ENCODE assay signal across 8 mouse cellular contexts in the genomic region with DNA sequence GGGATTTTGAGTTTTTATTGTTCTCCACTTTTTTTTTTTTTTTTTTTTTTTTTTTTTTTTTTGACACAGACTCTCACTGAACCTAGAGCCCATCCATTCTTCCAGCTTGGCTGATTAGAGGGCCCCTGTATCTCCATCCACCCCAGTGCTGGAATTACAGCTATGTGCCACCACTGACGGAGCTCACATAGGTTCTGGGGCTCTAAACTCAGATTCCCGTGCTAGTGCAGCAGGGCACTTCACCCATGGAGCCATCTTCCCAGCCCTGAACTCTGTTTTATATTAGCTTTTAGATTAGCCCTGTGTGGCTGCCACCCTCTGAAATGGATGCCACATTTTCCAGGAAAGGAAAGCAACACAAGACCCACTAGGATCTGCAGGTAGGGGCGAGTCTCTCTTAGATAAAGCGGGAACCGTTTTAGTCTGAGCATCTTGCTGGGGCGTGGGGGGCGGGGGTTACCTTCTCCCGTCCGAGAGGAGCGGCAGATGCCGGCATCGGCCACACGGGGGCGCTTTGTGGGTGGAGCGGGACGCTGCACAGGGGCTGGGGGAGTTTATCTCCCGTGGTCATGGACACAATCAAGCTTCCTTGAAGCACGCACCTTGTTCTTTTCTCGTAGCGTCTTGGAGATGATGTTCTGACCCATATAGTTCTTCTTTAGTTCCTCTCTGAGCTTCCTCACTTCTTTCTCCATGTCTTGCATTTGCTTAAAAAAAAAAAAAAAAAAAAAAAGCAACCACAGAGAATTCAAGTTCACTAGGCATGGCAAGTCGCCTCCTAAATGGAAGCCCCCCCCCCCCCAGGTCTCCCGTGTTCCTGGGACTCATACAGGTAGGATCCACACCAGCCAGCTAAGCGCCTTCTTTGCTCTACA. TPM values are rescaled to one million over a fixed set of nuclear protein-coding genes. Genes with fewer than 3 reads are reported as not detected.
DNase-seq lines count a peak whose midpoint lies in the region; ATAC-seq lines count a peak whose summit lies in the region.

No protein-coding gene starts in this region.

- WGBS in embryonic facial prominence, embryonic 10.5 days: 11% methylated on average over 23 of the region's 23 CpGs
- WGBS in hindbrain, embryonic 12.5 days: 13% methylated on average over 23 of the region's 23 CpGs
- 12% methylated on average over 23 of the region's 23 CpGs for WGBS in neural tube, embryonic 12.5 days

- no peaks in the 10 kb centered on the region for H3K36me3 ChIP-seq in embryonic facial prominence, embryonic 10.5 days (replicated peaks)
- no peaks in the 10 kb centered on the region for H3K36me3 ChIP-seq in hindbrain, embryonic 12.5 days
- H3K36me3 ChIP-seq in neural tube, embryonic 12.5 days: no peaks in the 10 kb centered on the region

- no peak overlapping the region for H3K4me3 ChIP-seq in embryonic facial prominence, embryonic 10.5 days
- H3K4me3 ChIP-seq in hindbrain, embryonic 12.5 days: no peak overlapping the region
- H3K4me3 ChIP-seq in neural tube, embryonic 12.5 days: no peak overlapping the region

- 0 out of 2 replicates have a peak, but pooled peaks cover 3% of the 10 kb centered on the region for H3K27me3 ChIP-seq in embryonic facial prominence, embryonic 10.5 days (replicated peaks; ENCODE audit: low read depth, poor library complexity, severe bottlenecking)
- H3K27me3 ChIP-seq in hindbrain, embryonic 12.5 days: 0 out of 2 replicates have a peak, but pooled peaks cover 2% of the 10 kb centered on the region
- H3K27me3 ChIP-seq in neural tube, embryonic 12.5 days (replicated peaks): no peaks in the 10 kb centered on the region; the same call in 1 of the 2 replicates

- H3K27ac ChIP-seq in embryonic facial prominence, embryonic 10.5 days (replicated peaks): no peak overlapping the region
- H3K27ac ChIP-seq in hindbrain, embryonic 12.5 days: no peak overlapping the region
- H3K27ac ChIP-seq in neural tube, embryonic 12.5 days: no peak overlapping the region

- H3K9ac ChIP-seq in hindbrain, embryonic 12.5 days: no peak overlapping the region
- H3K9ac ChIP-seq in neural tube, embryonic 12.5 days: no peak overlapping the region

- H3K9me3 ChIP-seq in embryonic facial prominence, embryonic 10.5 days: peaks cover 8% of the 10 kb centered on the region; the same call in 1 of the 2 replicates
- peaks cover 9% of the 10 kb centered on the region; the same call in 1 of the 2 replicates for H3K9me3 ChIP-seq in hindbrain, embryonic 12.5 days (replicated peaks)
- peaks cover 8% of the 10 kb centered on the region; the same call in 1 of the 2 replicates for H3K9me3 ChIP-seq in neural tube, embryonic 12.5 days

- peaks cover 15% of the 10 kb centered on the region for H3K4me1 ChIP-seq in embryonic facial prominence, embryonic 10.5 days
- peaks cover 13% of the 10 kb centered on the region for H3K4me1 ChIP-seq in hindbrain, embryonic 12.5 days
- peaks cover 8% of the 10 kb centered on the region for H3K4me1 ChIP-seq in neural tube, embryonic 12.5 days

- 0 out of 2 replicates have a peak overlapping the region, but pooled peaks have one; percentile 11 for H3K4me2 ChIP-seq in hindbrain, embryonic 12.5 days (replicated peaks)
- H3K4me2 ChIP-seq in neural tube, embryonic 12.5 days (replicated peaks): peak overlapping the region; percentile 18; the same call in 1 of the 2 replicates

- ATAC-seq in hindbrain, embryonic 12.5 days (ENCODE audit: low FRiP score): no peak
- no peak for ATAC-seq in neural tube, embryonic 12.5 days (ENCODE audit: low FRiP score, low read depth)

- DNase-seq in layer of hippocampus, postnatal 25 days (ENCODE audit: extremely low spot score in 1 of 2, low spot score in 1 of 2): peak; percentile 51 to 73
- DNase-seq in layer of hippocampus, adult 11-12 months (ENCODE audit: low spot score): no peak
- DNase-seq in T-cell, adult 2 months (ENCODE audit: low spot score): peak; percentile 47
- peak; percentile 85 for DNase-seq in embryonic facial prominence, embryonic 10.5 days (ENCODE audit: low spot score)
- peak; percentile 69 for DNase-seq in liver
- no peak for DNase-seq in MN1 (ENCODE audit: low spot score)

RNA-seq across cellular contexts. Expression of a gene that starts 51.8 kb away (rescaled TPM):
- total RNA-seq in layer of hippocampus, postnatal 25 days (2021): 1 to 10 TPM; 8.7 to 8.8 TPM
- polyA plus RNA-seq in embryonic facial prominence, embryonic 10.5 days (2016; fragmentation: Nextera tagmentation; extraction: Ambion mirVana): 0.50 and 1.0 TPM in 2 replicates
- 5.2 and 6.2 TPM in 2 replicates for polyA plus RNA-seq in hindbrain, embryonic 12.5 days (2016; fragmentation: Nextera tagmentation; extraction: Ambion mirVana)
- polyA plus RNA-seq in neural tube, embryonic 12.5 days (2016; fragmentation: Nextera tagmentation; extraction: Ambion mirVana): 2.9 and 4.1 TPM in 2 replicates

Comparison
In these comparisons a context has a peak if more than half of its experiments do, and no peak if none do; other contexts are left out.
1. DNase-seq: peak in layer of hippocampus, postnatal 25 days (2 of 2), T-cell, adult 2 months (single experiment), embryonic facial prominence, embryonic 10.5 days (single experiment) and liver (single experiment); none in layer of hippocampus, adult 11-12 months (single experiment) and MN1 (single experiment).